Mouse (Mus musculus) megakaryocyte, embryonic 14.5 days (primary cell): ENCODE measurements around the gene Lmod3.

Experiments used
- FLI1 ChIP-seq: IDR thresholded peaks from 2 replicates; pipeline ENCODE4 v1.6.1; 2012; ENCODE audit warnings: low read length, inconsistent platforms, mixed read lengths
- GATA1 ChIP-seq: IDR thresholded peaks from 3 replicates; pipeline ENCODE4 v1.6.1; 2012; ENCODE audit warnings: mixed read lengths, low read length, inconsistent platforms, borderline replicate concordance

DNA sequence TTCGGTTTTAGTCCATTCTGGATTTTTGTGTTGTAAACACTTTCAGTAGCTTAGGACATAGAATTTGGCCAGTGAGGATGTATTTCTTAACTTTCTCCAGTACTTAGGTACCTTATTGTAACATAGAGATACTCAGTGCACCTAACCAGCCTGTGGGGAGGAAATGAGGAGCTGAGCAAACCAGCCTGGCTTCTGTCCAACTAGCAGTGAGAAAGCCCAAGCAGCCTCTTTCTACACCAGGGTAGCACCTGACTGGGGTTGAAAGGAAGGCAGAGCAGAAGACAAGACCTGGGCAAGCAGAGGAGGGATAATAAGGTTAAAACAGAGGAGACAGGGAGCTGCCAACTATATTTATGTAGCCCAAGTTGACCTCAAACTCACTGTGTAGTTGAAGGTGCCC is 31.1 kb upstream of the Lmod3 start:
- TF ChIP-seq GATA1 = no peak
- no peak for TF ChIP-seq FLI1
